Mouse (Mus musculus): ENCODE results near the gene Eno1.
"Not testable (repeated sequence)": the region's sequence is repeated elsewhere in the genome, so short reads cannot be mapped to it uniquely, and the experiment has no call there.

The Eno1 gene

GRCm38 (mm10) chr4:150280459-150280858 lies 43.9 kb downstream of the Eno1 start:
- DNase-seq (ENCODE audit: low spot score in 2 of 2): no peak

GRCm38 (mm10) chr4:150281018-150281761 lies 44.7 kb downstream of the Eno1 start, which contains the start of gene Rere:
Gene Rere, plus strand, starts transcription at chr4:150281646.
- DNase-seq (ENCODE audit: low spot score in 2 of 2): peak; percentile 100

- DNase-seq (ENCODE audit: low spot score in 2 of 2): peak in 1 of 2 experiments; percentile 48
Measured at GRCm38 (mm10) chr4:150281891-150282630, 45.5 kb downstream of the Eno1 start.

GRCm38 (mm10) chr4:150282631-150283334 lies 46.3 kb downstream of the Eno1 start:
- DNase-seq (ENCODE audit: low spot score in 2 of 2): no peak

- no peak for DNase-seq (ENCODE audit: low spot score in 2 of 2)
Measured at GRCm38 (mm10) chr4:150283335-150283638, 46.8 kb downstream of the Eno1 start.

GRCm38 (mm10) chr4:150283993-150284392 lies 47.5 kb downstream of the Eno1 start:
- DNase-seq (ENCODE audit: low spot score in 2 of 2): no peak

GRCm38 (mm10) chr4:150286980-150287379 lies 50.5 kb downstream of the Eno1 start:
- no peak for DNase-seq (ENCODE audit: low spot score in 2 of 2)

- DNase-seq (ENCODE audit: low spot score in 2 of 2): not testable (repeated sequence)
Measured at GRCm38 (mm10) chr4:150287463-150287862, 50.9 kb downstream of the Eno1 start.

GRCm38 (mm10) chr4:150291900-150292299 lies 55.4 kb downstream of the Eno1 start:
- DNase-seq (ENCODE audit: low spot score in 2 of 2): no peak

GRCm38 (mm10) chr4:150294870-150295269 lies 58.3 kb downstream of the Eno1 start:
- no peak for DNase-seq (ENCODE audit: low spot score in 2 of 2)

- DNase-seq (ENCODE audit: low spot score in 2 of 2): no peak
Measured at GRCm38 (mm10) chr4:150295966-150296365, 59.4 kb downstream of the Eno1 start.
